Mouse (Mus musculus) cortical plate, adult 2 months (tissue): ENCODE data around the gene Gm37240.

Experiments used
- CTCF ChIP-seq: fragments of 200-500 bp; IDR thresholded peaks from 2 replicates; pipeline ENCODE4 v1.5.1; 2011; ENCODE audit warnings: mild to moderate bottlenecking, control low read depth, low read length; ENCODE audit not compliant: insufficient read depth; ENCODE audit errors: extremely low read depth
- POLR2A ChIP-seq: fragments of 200-500 bp; IDR thresholded peaks from 2 replicates; pipeline ENCODE4 v1.6.1; 2011; ENCODE audit warnings: mild to moderate bottlenecking, low read length, control low read depth; ENCODE audit not compliant: insufficient read depth; ENCODE audit errors: extremely low read depth

DNA sequence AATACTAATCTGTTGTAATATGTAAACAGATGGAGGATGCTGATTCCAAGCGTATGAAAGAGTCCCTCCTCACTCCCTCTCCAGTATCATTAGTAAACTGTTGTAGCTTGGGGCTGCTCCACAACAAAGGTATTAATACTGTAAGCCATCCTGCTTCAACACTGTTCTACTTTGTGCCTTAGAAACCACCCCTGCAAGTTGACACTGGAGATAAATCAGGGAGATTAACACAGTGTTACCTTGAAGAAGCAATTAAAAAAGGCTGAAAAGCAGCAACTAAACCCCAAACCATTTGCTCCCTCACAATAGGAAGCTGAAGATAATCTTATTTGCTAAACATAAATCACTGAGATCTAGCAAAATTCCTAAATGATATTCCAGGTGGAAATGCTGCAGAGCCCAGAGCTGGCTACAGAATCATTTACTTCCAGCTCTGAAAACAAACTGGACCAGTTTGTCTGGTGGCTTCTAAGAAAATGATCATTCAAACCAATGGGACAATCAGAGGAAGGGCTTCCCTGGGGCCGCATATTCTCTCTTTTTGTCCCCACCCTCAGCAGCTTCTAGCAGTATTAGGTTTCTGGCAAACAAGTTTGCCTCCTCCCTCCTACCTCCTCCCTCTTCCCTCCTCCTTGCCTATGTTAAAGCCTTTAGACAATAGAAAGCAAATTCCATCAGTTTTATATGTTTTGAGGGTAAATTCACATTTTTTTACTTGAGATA, 45.7 kb downstream of the Gm37240 start:
- TF ChIP-seq POLR2A (no peak), CTCF (no peak)
